ENCODE assay signal across 22 mouse cellular contexts in genomic region chr10:96123885-96124284, GRCm38 (mm10). TPM values are rescaled to one million over a fixed set of nuclear protein-coding genes. Genes with fewer than 3 reads are reported as not detected.
"Had no signal": no experiment of that assay in that cellular context is flagged by ENCODE, and none has a peak within 500 bp of the region (broad histone marks: within the 10 kb centered on the region; RNA-seq: fewer than 3 reads in every experiment).

No protein-coding gene starts in this region.

- H3K4me1 ChIP-seq: kidney, embryonic 15.5 days; midbrain, embryonic 13.5 days; neural tube, embryonic 12.5 days had no signal

- ATAC-seq: intestine, embryonic 16.5 days; midbrain, embryonic 13.5 days had no signal

- H3K4me3 ChIP-seq: kidney, embryonic 15.5 days; limb, embryonic 13.5 days; midbrain, embryonic 13.5 days; neural tube, embryonic 12.5 days had no signal

- H3K27ac ChIP-seq: kidney, embryonic 15.5 days; limb, embryonic 13.5 days; liver, embryonic 14.5 days; midbrain, embryonic 13.5 days; neural tube, embryonic 12.5 days had no signal

- H3K9ac ChIP-seq: kidney, embryonic 15.5 days; limb, embryonic 13.5 days; liver, embryonic 14.5 days; midbrain, embryonic 13.5 days; neural tube, embryonic 12.5 days had no signal

- DNase-seq: kidney, adult 2 months; kidney, postnatal 36 days; layer of hippocampus, adult 9-11 months; layer of hippocampus, postnatal 36 days; lung, adult 2 months; lung, postnatal 10 days; lung, postnatal 4 days; retina, postnatal 1 day; right cerebral cortex, postnatal 14 days; thymus, postnatal 4 days had no signal

- H3K4me2 ChIP-seq: kidney, embryonic 15.5 days; limb, embryonic 13.5 days; midbrain, embryonic 13.5 days; neural tube, embryonic 12.5 days had no signal

- H3K27me3 ChIP-seq: kidney, embryonic 15.5 days; limb, embryonic 13.5 days; midbrain, embryonic 13.5 days; neural tube, embryonic 12.5 days had no signal

- H3K9me3 ChIP-seq: kidney, embryonic 15.5 days; limb, embryonic 13.5 days; midbrain, embryonic 13.5 days; neural tube, embryonic 12.5 days had no signal

- H3K36me3 ChIP-seq: kidney, embryonic 15.5 days; limb, embryonic 13.5 days; midbrain, embryonic 13.5 days; neural tube, embryonic 12.5 days had no signal

RNA-seq across cellular contexts. Expression of gene Gm5426, which starts 12.5 kb away (rescaled TPM):
- total RNA-seq: layer of hippocampus, adult 18-20 months; layer of hippocampus, postnatal 36 days; left cerebral cortex, adult 8-10 months; left cerebral cortex, postnatal 36 days; liver, adult 2 months had no signal
- polyA plus RNA-seq: intestine, embryonic 16.5 days; kidney, adult 2 months; kidney, embryonic 15.5 days; limb, embryonic 13.5 days; liver, adult 2 months; liver, embryonic 14.5 days; lung, adult 2 months; midbrain, embryonic 13.5 days; neural tube, embryonic 12.5 days; spleen, adult 2 months; stomach, embryonic 16.5 days had no signal
